Mouse (Mus musculus): ENCODE data around the gene Efcab12. TPM values are rescaled to one million over a fixed set of nuclear protein-coding genes. Genes with fewer than 3 reads are reported as not detected.
A peak's percentile ranks its signal among the peaks of the same experiment; 100 is the strongest.

The Efcab12 gene
- polyA plus RNA-seq, 1 experiment = not detected

DNA sequence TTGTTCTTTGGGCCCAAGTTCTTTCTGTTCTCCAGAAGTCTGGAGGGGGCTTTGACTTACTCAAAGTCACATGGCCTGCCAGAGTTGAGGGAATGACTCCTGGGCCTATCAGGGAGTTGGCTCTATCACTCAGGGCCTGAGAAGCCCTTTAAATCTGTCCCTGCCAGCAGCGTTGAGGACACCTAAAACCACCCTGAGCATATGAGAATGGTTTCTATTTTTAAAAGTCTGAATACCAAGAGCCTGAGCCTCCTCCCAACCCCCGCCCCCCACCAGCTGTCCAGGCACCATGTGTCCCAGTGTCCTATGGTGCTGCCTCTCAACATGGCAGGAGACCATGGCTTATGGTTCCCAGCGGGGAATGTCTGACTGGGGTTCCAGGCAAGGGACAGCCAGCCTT lies 62.4 kb downstream of the Efcab12 start:
- Histone ChIP-seq H3K27me3 (ENCODE audit: control insufficient read depth) (no peaks in the 10 kb centered on the region), H3K36me3 (ENCODE audit: control insufficient read depth) (peaks cover 1% of the 10 kb centered on the region; the same call in 1 of the 2 replicates), H3K4me1 (ENCODE audit: control insufficient read depth) (peaks cover 15% of the 10 kb centered on the region), H3K9me3 (ENCODE audit: control insufficient read depth, low read length) (no peaks in the 10 kb centered on the region), H3K4me3 (replicated peaks) (no peak overlapping the region)
- TF ChIP-seq TAL1 (IDR thresholded peaks at IDR 0.05; ENCODE audit: low read length) (no peak), GATA1 (IDR thresholded peaks at IDR 0.05; ENCODE audit: low read length) (no peak)

DNA sequence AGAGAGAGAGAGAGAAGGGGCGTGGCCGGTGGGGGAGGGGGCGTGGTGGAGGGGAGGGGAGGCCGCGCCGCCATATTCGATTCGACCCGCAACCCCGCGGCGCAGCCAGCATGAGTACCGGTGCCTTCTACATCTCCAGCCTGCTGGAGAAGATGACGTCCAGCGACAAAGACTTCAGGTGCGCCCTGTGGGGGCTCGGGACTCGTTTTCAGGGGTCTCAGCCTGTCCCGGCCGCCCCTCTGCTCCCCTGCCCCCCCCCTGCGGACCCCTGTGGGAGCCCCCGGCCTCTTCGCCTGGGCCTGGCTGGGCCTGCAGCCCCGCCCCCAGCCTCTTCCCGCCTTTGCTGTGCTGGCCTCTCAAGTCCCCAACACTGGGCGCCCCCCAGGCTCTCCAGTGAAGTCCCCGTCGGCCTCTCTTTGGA lies 63.7 kb downstream of the Efcab12 start, which contains the start of gene Cand2:
Cand2 (plus strand) TSS at position 38 of the 421 bp plus-strand sequence.
- H3K36me3 ChIP-seq (ENCODE audit: control insufficient read depth) = no peaks in the 10 kb centered on the region
- H3K27me3 ChIP-seq (ENCODE audit: control insufficient read depth) = no peaks in the 10 kb centered on the region
- peak within 1 kb of the TSS; percentile 62 for H3K4me3 ChIP-seq (replicated peaks)
- TF ChIP-seq GATA1 (IDR thresholded peaks at IDR 0.05; ENCODE audit: low read length) (no peak), TAL1 (IDR thresholded peaks at IDR 0.05; ENCODE audit: low read length) (no peak)
- H3K9me3 ChIP-seq (ENCODE audit: control insufficient read depth, low read length) = no peaks in the 10 kb centered on the region
- peaks cover 17% of the 10 kb centered on the region for H3K4me1 ChIP-seq (ENCODE audit: control insufficient read depth)

DNA sequence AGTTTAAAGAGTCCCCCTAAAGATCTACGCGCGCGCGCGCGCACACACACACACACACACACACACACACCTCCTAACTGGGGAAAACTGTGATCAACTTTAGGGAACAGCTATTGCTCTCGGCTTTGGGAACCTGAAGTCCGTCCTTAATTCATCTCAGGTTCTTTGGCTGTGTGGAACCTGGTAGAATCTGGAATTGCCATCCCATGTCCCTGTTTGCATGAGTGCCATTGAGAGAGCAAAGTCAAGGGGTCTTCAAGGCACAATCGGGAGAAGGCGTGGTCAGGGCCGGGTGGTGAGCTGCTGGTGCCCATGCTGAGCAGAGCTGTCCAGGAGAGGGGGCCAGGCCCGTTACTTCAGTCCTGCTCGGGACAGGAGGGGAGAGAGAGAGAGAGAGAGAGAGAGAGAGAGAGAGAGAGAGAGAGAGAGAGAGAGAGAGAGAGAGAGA lies 64.2 kb downstream of the Efcab12 start:
- TF ChIP-seq GATA1 (IDR thresholded peaks at IDR 0.05; ENCODE audit: low read length) = no peak

DNA sequence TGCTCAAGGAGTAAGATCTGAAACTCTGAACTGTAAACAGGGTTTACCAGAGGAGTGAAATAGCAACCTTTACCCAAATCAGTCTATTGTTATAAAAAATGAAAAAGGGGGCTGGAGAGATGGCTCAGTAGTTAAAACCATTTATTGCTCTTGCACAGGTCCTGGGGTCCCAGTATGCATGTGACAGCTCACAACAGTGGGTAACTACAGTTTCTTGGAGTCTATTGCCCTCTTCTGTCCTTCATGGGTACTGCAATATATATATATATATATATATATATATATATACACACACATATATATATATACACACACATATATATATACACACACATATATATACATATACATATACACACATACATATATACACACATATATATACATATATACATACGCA lies 65.6 kb downstream of the Efcab12 start:
- no peaks in the 10 kb centered on the region for H3K36me3 ChIP-seq (ENCODE audit: control insufficient read depth)
- peaks cover 23% of the 10 kb centered on the region for H3K4me1 ChIP-seq (ENCODE audit: control insufficient read depth)
- H3K27me3 ChIP-seq (ENCODE audit: control insufficient read depth) = no peaks in the 10 kb centered on the region
- H3K9me3 ChIP-seq (ENCODE audit: control insufficient read depth, low read length) = no peaks in the 10 kb centered on the region
- H3K4me3 ChIP-seq (replicated peaks) = no peak overlapping the region
- TF ChIP-seq TAL1 (IDR thresholded peaks at IDR 0.05; ENCODE audit: low read length) (no peak), GATA1 (IDR thresholded peaks at IDR 0.05; ENCODE audit: low read length) (no peak)

More for the DNA sequence above, 64.2 kb downstream of the Efcab12 start:
- no peaks in the 10 kb centered on the region for H3K27me3 ChIP-seq (ENCODE audit: control insufficient read depth)
- no peaks in the 10 kb centered on the region for H3K36me3 ChIP-seq (ENCODE audit: control insufficient read depth)
- H3K4me3 ChIP-seq (replicated peaks) = peak overlapping the region; percentile 62
- peaks cover 17% of the 10 kb centered on the region for H3K4me1 ChIP-seq (ENCODE audit: control insufficient read depth)
- no peaks in the 10 kb centered on the region for H3K9me3 ChIP-seq (ENCODE audit: control insufficient read depth, low read length)

DNA sequence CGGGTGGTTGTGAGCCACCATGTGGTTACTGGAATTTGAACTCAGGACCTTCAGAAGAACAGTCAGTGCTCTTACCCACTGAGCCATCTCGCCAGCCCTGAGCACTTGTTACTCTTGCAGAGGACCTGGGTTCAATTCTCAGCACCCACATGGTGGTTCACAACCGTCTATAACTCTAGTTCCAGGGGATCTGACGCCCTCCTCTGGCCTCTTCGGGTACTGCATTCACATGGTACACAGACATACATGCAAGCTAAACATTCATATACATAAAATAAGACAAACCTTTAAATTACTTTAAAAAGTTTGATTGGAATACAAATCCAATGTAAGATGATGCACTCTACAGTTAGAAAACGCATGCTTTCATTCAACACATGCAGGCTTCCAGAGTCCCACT lies 66.0 kb downstream of the Efcab12 start:
- no peaks in the 10 kb centered on the region for H3K36me3 ChIP-seq (ENCODE audit: control insufficient read depth)
- TF ChIP-seq GATA1 (IDR thresholded peaks at IDR 0.05; ENCODE audit: low read length) (no peak), TAL1 (IDR thresholded peaks at IDR 0.05; ENCODE audit: low read length) (no peak)
- H3K9me3 ChIP-seq (ENCODE audit: control insufficient read depth, low read length) = no peaks in the 10 kb centered on the region
- H3K4me3 ChIP-seq (replicated peaks) = no peak overlapping the region
- no peaks in the 10 kb centered on the region for H3K27me3 ChIP-seq (ENCODE audit: control insufficient read depth)
- H3K4me1 ChIP-seq (ENCODE audit: control insufficient read depth) = peaks cover 26% of the 10 kb centered on the region

DNA sequence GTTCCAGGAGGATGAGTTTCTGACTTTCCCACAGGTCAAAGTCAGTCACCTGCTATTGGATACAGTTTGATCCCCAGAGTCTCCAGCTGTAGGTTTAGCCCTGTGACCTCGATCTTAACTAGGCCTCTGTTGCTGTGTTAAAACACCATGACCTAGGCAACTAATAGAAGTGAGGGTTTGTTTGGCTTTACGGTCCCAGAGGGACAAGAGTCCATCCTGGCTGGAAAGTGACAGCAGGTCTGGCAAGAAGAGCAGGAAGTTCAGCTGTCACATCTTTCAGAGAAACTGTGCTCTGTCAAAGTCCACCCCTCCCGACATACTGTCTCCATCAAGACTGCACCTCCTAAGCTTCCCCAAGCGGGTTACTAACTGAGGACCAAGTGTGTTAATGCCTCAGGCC lies 67.4 kb downstream of the Efcab12 start:
- H3K36me3 ChIP-seq (ENCODE audit: control insufficient read depth) = no peaks in the 10 kb centered on the region
- H3K9me3 ChIP-seq (ENCODE audit: control insufficient read depth, low read length) = no peaks in the 10 kb centered on the region
- no peak overlapping the region for H3K4me3 ChIP-seq (replicated peaks)
- H3K4me1 ChIP-seq (ENCODE audit: control insufficient read depth) = peaks cover 26% of the 10 kb centered on the region
- no peaks in the 10 kb centered on the region for H3K27me3 ChIP-seq (ENCODE audit: control insufficient read depth)
- TF ChIP-seq TAL1 (IDR thresholded peaks at IDR 0.05; ENCODE audit: low read length) = no peak
- no peak for TF ChIP-seq GATA1 (IDR thresholded peaks at IDR 0.05; ENCODE audit: low read length)

DNA sequence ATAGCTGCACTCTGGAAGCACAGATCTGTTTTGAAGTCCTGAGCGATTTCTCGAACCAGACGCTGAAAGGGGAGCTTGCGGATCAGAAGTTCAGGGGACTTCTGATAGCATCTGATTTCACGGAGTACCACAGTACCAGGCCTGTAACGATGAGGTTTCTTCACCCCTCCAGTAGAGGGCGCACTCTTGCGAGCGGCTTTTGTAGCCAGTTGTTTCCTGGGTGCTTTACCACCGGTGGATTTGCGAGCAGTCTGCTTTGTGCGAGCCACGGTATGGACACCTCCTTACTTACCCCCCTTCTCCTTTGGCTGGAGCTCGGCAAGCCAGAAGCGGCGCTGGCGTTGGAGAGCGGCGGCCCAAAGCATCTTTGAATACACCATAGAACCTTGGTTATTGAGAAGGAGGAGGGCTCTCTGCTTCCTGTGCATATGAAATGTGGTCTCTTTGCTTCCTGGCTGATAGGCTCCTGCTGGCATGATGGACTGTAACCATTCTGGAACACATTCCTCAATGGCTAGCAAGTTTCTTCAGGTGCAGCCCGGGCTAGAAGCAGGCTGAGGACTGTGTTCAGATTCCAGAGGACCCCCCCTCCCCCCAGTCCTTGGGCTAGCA lies 68.0 kb downstream of the Efcab12 start:
- TF ChIP-seq TAL1 (IDR thresholded peaks at IDR 0.05; ENCODE audit: low read length) = no peak
- TF ChIP-seq GATA1 (IDR thresholded peaks at IDR 0.05; ENCODE audit: low read length) = no peak
- no peak overlapping the region for H3K4me3 ChIP-seq (replicated peaks)
- no peaks in the 10 kb centered on the region for H3K36me3 ChIP-seq (ENCODE audit: control insufficient read depth)
- H3K27me3 ChIP-seq (ENCODE audit: control insufficient read depth) = no peaks in the 10 kb centered on the region
- H3K9me3 ChIP-seq (ENCODE audit: control insufficient read depth, low read length) = no peaks in the 10 kb centered on the region
- H3K4me1 ChIP-seq (ENCODE audit: control insufficient read depth) = peaks cover 26% of the 10 kb centered on the region

DNA sequence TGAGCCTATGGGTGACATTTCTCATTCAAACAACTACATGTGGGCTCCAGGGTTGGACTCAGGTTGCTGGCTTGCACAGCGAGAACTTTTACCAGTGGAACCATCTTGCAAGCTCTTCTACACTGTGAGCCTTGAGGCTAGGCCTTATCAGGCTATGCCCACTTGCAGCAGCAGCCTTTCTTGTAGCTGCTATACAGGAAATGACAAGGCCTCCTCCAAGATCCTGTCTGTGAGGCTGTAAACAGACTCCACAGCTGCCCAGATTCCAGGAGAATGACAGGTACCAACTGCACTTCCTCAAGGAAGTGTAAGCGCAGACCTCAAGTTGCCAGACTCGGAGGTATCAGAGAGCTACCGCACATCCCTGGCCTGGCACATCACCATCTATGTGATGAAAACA lies 70.0 kb downstream of the Efcab12 start:
- Histone ChIP-seq H3K27me3 (ENCODE audit: control insufficient read depth) (no peaks in the 10 kb centered on the region), H3K36me3 (ENCODE audit: control insufficient read depth) (no peaks in the 10 kb centered on the region), H3K4me1 (ENCODE audit: control insufficient read depth) (peaks cover 22% of the 10 kb centered on the region), H3K4me3 (replicated peaks) (no peak overlapping the region), H3K9me3 (ENCODE audit: control insufficient read depth, low read length) (no peaks in the 10 kb centered on the region)
- TF ChIP-seq GATA1 (IDR thresholded peaks at IDR 0.05; ENCODE audit: low read length) (no peak), TAL1 (IDR thresholded peaks at IDR 0.05; ENCODE audit: low read length) (no peak)

DNA sequence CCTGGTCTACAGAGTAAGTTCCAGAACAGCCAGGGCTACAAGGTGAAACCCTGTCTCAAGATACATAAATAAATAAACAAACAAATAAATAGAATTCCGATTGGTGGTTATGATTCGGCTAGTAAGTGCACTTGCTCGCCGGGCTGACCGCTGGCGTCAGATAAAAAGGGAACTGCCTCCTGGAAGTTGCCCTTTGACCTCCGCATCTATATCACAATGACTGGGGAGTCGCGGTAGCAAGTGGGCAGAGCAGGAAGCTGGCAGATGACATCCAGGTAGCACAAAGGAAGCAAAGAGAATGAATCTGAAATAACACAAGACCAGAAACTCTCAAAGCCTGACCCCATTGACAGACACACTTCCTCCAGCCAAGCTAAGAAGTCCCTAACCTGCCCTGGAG lies 70.9 kb downstream of the Efcab12 start:
- TF ChIP-seq TAL1 (IDR thresholded peaks at IDR 0.05; ENCODE audit: low read length) (no peak), GATA1 (IDR thresholded peaks at IDR 0.05; ENCODE audit: low read length) (no peak)
- H3K27me3 ChIP-seq (ENCODE audit: control insufficient read depth) = no peaks in the 10 kb centered on the region
- no peaks in the 10 kb centered on the region for H3K36me3 ChIP-seq (ENCODE audit: control insufficient read depth)
- H3K4me3 ChIP-seq (replicated peaks) = no peak overlapping the region
- H3K4me1 ChIP-seq (ENCODE audit: control insufficient read depth) = peaks cover 28% of the 10 kb centered on the region
- H3K9me3 ChIP-seq (ENCODE audit: control insufficient read depth, low read length) = no peaks in the 10 kb centered on the region

DNA sequence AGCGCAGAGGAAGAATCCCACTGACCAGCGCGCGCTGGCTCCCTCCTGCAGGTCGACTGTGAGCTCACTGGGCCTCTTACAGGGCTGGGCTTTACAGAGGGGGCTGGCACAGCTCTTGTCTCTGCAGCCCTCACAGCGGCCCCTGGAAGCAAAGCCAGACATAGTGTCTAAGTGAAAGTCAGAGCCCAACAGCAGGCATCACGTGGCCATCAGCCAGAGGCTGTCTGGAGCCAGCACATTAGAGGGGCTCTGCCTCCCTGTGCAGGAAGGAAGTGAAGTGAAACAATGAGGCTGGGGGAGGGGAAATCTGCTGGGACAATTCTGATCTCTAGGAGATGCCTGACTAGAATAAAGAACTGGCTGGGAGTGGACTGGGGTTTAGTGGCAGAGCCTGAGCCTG lies 74.0 kb downstream of the Efcab12 start:
- Histone ChIP-seq H3K9me3 (ENCODE audit: control insufficient read depth, low read length) (no peaks in the 10 kb centered on the region), H3K36me3 (ENCODE audit: control insufficient read depth) (no peaks in the 10 kb centered on the region), H3K4me1 (ENCODE audit: control insufficient read depth) (peaks cover 51% of the 10 kb centered on the region), H3K4me3 (replicated peaks) (no peak overlapping the region), H3K27me3 (ENCODE audit: control insufficient read depth) (no peaks in the 10 kb centered on the region)
- no peak for TF ChIP-seq GATA1 (IDR thresholded peaks at IDR 0.05; ENCODE audit: low read length)
- TF ChIP-seq TAL1 (IDR thresholded peaks at IDR 0.05; ENCODE audit: low read length) = no peak
